Mouse (Mus musculus): Measurements from ENCODE around the gene Crmp1.

GRCm38 (mm10) chr5:37225708-37226107, 16.0 kb upstream of the Crmp1 start:
- no peak for TF ChIP-seq POLR2AphosphoS5 (IDR thresholded peaks at IDR 0.05; ENCODE audit: insufficient replicate concordance, low read depth, low read length)
- no peak for TF ChIP-seq GATA1 (IDR thresholded peaks at IDR 0.05; ENCODE audit: borderline replicate concordance, low read length)
